Mouse (Mus musculus): ENCODE results near the gene Asna1. TPM values are rescaled to one million over a fixed set of nuclear protein-coding genes. Genes with fewer than 3 reads are reported as not detected.
A peak's percentile ranks its signal among the peaks of the same experiment; 100 is the strongest.

The Asna1 gene
- total RNA-seq (2015; ENCODE audit: low replicate concordance) (42.8 and 69.2 TPM in 2 replicates), total RNA-seq (2017; ENCODE audit: low replicate concordance) (19.0 and 29.3 TPM in 2 replicates)

DNA sequence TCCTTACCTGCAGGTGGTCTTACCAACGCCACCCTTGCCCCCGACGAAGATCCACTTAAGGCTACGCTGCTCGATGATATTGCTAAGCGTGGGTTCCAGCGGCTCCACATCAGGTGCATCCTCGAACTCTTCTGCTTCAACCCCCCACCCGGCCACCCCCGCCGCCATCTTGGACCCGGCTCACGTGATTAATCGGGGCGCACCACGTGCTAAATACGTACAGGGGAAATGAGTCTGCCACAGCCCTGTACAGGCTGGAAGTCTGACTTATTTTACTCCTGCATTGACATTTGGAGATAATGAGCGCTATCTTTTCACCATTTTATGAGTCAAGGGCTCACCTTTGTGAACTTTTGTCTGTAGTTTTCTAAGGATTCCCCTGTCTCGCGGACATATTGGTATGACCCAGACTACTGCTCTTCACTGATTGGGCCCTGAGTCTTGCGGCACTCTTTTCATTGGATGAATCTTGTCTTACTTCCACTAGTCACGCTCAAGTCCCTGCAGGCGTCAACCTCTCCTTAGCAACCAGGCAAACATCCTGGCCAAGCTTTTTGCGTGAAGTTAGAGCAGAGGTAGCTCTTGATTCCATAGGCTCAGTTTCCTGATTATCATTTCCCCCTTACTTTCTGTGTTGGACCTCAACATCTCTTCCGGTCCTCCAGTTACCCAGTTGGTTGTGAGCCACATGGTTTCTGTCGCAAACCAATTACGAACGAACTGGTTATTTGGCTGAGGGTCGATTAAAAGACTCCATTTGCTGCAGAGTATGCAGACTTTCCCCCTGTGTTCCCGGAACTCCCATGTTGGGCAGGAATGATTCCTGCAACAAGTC lies at the start of gene Asna1:
Asna1 (minus strand) TSS at position 184 of the 835 bp plus-strand sequence.
- ATAC-seq (replicated peaks; ENCODE audit: low FRiP score, poor library complexity, severe bottlenecking) = peak; percentile 85

DNA sequence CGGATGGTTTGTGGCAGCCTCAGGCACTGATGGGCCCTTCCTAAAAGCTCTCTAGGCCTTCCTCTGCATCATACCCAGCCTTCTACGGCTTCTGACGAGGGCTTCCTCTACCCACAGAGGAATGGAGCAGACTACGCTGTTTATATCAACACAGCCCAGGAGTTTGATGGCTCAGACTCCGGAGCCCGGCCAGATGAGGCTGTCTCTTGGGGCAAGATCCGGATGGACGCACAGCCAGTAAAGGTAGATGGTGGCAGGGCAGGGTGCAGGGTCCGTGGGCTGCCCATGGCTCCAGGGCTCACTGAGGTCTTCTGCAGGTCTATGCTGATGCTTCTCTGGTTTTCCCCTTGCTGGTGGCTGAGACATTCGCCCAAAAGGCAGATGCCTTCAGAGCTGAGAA lies 49.5 kb upstream of the Asna1 start:
- no peak for ATAC-seq (replicated peaks; ENCODE audit: low FRiP score, poor library complexity, severe bottlenecking)

DNA sequence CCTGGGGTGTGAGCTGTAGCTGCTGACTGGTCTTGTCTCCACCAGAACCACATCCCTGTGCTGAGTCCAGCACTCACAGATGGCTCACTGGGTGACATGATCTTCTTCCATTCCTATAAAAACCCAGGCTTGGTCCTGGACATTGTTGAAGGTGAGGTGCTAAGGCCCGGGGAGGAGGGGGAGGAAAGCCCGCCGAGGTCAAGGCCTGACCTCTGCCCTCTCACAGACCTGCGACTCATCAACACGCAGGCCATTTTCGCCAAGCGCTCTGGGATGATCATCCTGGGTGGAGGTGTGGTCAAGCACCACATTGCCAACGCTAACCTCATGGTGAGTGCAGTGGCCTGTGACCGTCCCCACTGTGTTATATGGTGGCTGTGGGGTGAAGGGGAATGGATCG lies 49.1 kb upstream of the Asna1 start:
- no peak for ATAC-seq (replicated peaks; ENCODE audit: low FRiP score, poor library complexity, severe bottlenecking)

DNA sequence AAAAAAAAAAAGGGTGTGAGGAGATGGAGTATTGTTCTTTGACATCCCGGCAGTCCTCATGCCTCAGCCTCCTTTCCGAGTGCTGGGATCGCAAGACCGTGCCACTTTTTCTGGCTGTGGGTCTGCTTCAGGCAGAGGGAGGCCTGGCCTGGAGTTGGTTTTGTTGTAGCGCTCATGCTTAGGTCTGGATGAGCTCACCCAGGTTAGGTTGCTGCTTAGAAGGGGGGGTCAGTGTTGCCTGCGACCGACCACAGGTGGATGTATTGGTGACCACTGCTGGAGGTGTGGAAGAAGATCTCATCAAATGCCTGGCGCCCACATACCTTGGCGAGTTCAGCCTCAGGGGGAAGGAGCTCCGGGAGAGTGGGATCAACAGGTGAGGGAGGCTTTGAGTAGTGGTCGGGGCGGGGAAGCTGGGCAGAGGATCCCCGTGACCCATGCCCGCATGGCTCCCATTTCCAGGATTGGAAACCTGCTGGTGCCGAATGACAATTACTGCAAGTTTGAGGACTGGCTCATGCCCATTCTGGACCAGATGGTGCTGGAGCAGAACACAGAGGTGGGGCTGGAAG lies 48.0 kb upstream of the Asna1 start:
- ATAC-seq (replicated peaks; ENCODE audit: low FRiP score, poor library complexity, severe bottlenecking) = no peak

DNA sequence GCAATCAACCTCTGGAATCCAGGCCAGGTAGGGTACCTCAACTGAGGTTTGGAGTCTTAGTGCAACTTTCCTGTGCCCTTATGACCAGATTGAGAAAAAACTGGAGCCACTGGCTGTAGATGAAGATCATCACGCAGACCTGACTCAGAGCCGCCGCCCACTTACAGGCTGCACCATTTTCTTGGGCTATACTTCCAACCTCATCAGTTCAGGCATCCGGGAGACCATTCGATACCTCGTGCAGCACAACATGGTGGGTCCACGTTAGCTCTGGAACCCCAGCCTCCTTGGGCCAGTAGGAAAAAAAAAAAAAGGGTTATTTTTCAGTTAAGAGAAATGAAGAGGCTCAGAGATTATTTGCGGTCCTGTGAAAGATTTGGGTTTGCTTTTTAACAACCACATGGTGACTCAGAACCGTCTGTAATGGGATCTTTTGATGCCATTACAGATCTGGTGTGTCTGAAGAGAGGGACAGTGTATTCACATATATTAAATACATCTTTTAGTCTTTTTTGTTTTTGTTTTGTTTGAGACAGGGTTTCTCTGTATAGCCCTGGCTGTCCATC lies 47.4 kb upstream of the Asna1 start:
- no peak for ATAC-seq (replicated peaks; ENCODE audit: low FRiP score, poor library complexity, severe bottlenecking)

GRCm38 (mm10) chr8:85071514-85072281 lies 46.6 kb upstream of the Asna1 start, which contains the start of gene Dhps:
TSS of gene Dhps (plus strand) at chr8:85071757.
- peak; percentile 80 for ATAC-seq (replicated peaks; ENCODE audit: low FRiP score, poor library complexity, severe bottlenecking)

DNA sequence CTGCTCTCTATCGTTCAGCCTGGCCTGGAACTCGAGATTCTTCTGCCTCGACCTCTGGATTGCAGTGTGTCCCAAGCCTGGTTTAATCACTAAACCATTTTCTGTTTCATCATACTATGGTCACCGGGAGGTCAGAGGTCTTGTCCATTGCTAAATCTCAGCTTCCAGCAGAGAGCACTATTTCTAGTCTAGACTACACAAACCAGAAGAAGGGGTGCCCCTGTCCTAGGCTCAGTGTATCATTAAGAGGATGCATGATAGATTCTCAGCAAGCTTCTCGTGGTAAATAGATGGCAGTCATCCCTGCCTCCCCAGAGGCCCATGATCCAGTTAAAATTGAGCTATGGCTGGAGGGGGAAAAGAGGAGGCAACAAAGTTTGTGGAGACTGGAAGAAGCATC lies 46.0 kb upstream of the Asna1 start:
- no peak for ATAC-seq (replicated peaks; ENCODE audit: low FRiP score, poor library complexity, severe bottlenecking)

DNA sequence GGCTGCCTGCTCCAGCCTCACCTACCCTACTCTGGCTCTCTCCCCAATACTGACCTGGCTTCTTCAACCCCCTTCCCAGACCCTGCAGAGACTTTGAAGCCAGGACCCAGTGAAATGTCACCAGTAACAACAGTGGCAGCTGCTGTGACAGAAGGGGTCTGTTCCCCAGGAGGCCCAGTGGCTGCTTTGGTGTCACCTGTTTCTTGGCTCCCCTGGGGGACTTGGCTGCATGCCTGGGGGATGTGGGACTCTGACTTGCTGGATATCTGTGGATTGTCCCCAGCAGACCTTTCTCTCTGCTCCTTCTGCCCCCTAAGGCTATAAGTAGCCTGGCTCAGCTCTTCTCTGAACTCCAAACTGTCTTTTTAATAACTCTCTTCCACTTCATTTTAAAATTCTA lies 42.9 kb upstream of the Asna1 start, which contains the start of gene Gm5741:
Gm5741 (minus strand) TSS at position 1 of the 400 bp plus-strand sequence.
- ATAC-seq (replicated peaks; ENCODE audit: low FRiP score, poor library complexity, severe bottlenecking) = no peak

DNA sequence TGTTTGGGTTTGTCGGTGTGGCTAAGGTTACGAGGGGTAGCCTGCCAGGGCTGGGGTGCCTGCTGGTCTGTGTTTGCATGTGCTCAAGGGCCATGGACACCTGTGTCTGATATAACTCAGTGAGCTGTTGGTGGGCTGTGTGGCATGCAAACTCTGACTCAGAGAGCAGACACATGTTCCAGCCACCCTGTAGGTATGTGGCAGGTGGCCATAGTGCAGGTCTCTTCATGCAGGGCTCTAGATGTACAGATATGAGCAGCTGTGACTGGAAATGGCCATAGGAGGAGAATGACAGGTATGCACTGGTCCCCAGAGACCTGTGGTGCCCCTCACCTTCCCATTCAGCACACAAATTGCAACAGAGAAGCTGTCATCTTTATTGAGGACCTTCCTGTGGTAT lies 42.1 kb upstream of the Asna1 start:
- no peak for ATAC-seq (replicated peaks; ENCODE audit: low FRiP score, poor library complexity, severe bottlenecking)

DNA sequence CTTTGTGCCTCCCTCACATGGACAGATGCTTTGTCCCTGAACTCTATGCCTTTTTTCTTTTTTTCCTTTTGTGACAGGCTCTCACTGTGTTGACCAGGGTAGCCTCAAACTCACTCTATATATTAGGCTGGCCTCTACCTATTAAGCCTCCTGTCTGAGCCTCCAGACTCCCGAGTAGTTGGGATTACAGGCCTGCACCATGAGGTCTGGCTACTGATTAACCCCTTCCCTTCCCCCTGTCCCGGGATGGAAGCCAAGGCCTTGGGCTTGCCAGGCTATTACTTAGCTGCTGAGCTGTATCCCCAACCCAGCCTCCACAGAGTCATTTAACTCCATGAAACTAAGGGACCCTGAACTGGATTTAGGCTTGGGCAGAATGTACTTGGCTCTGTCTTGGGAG lies 40.1 kb upstream of the Asna1 start:
- no peak for ATAC-seq (replicated peaks; ENCODE audit: low FRiP score, poor library complexity, severe bottlenecking)

- ATAC-seq (replicated peaks; ENCODE audit: low FRiP score, poor library complexity, severe bottlenecking) = no peak
Measured at GRCm38 (mm10) chr8:85062603-85063002, 37.5 kb upstream of the Asna1 start.

DNA sequence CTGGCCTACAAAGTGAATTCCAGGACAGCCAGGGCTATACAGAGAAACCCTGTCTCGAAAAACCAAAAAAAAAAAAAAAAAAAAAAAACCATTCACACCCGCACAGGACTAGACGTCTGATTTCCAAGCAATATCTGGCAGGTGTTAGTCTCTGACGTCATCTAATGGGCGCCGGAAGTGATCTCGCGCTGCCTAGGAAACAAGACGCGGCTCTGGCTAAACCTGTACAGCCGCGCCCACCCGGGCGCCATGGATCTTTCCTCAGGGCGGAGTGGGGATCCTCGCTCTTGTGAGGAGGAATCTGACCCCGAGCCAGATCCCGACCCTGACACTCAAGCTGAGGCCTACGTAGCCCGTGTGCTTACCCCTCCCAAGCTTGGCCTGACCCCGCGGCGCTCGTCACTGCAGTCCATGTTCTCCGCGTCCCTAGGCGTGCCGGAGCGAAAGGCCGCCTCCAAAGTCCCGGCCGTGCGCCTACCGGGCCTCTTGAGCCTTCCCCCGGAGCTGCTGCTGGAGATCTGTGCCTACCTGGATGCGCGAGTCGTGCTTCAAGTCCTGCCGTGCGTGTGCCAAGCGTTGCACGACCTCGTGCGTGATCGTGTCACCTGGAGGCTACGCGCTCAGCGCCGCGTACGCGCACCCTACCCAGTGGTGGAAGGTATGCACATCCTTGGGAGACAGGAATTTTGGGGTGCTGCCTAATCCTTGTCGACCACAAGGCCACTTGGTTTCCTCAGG lies 35.0 kb upstream of the Asna1 start, which contains the start of gene Fbxw9:
Fbxw9 (plus strand) TSS at position 177 of the 738 bp plus-strand sequence.
- peak; percentile 88 for ATAC-seq (replicated peaks; ENCODE audit: low FRiP score, poor library complexity, severe bottlenecking)

GRCm38 (mm10) chr8:85057367-85057766 lies 32.3 kb upstream of the Asna1 start:
- no peak for ATAC-seq (replicated peaks; ENCODE audit: low FRiP score, poor library complexity, severe bottlenecking)

GRCm38 (mm10) chr8:85043619-85044018 lies 18.5 kb upstream of the Asna1 start:
- ATAC-seq (replicated peaks; ENCODE audit: low FRiP score, poor library complexity, severe bottlenecking) = no peak

DNA sequence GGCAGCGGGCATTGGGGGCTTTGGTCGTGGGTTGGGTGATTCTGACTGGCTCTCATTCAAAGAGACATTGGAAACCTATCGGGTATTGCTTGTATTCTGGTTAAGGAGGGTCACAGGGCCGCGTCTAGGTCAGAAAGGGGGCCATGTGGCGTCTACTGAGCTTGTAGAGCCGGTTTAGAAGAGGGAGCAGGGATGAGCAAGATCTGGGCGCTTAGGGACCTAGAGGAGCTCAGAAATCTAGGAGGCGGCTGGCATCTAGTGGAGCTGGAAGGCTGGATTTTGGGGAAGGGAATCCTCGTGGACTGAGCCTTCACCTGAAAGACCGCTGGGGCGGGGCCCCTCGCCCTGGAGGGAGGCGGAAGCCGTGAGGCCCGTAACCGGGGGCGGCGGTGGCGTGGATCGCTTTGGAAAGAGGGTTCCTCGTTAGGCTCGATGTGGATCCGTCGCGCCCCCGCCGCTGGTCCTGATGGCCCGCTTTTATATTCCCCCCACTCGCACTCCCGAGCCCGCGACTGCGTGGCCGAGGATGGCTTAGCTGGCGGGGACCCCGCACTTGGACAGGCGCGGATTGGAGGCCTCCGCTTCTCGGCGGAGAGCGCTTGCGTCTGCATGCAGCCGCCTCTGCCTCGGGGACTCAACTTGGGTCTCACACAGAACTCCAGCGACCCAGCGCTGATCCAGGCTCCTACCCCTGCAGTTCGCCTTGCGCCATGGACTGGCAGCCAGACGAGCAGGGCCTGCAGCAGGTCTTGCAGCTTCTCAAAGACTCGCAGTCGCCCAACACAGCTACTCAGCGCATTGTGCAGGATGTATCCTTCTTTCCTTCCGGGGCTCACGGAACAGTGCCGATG lies 12.8 kb upstream of the Asna1 start:
- ATAC-seq (replicated peaks; ENCODE audit: low FRiP score, poor library complexity, severe bottlenecking) = peak; percentile 36

- peak; percentile 7; the same call in 1 of the 2 replicates for ATAC-seq (replicated peaks; ENCODE audit: low FRiP score, poor library complexity, severe bottlenecking)
Measured at GRCm38 (mm10) chr8:85037366-85037680, 12.2 kb upstream of the Asna1 start.

DNA sequence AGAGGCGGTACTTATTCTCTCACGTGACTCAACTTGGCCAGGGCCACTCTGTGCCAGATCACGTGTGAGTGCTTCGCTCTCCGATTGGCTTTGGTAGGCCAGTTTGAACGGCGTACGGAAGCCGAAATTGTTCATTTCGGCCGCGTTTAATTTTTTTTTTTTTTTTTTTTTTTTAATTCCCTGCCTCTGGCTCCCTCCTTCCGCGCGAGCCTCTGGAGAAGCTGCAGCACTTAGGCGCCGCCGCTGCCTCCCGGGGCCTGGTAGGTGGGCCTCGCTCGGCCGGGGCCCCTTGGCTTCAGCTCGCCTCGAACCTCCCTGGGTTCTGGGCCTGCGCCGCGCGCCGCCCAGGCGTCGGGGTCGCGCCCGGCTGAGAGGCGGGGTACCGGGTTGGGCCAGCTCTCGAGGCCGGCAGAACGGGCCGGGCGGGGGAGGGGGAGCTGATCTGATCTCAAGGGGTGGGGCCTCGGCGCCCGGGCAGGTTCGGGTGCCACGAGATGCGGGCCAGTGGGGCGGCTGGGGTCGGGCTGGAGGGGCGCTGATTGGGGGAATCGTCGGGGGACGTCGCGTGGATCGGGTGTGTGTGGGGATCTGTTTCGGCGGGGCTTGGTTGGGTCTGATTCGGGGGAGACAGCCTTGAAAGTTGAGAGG lies 11.8 kb upstream of the Asna1 start, which contains the start of gene Tnpo2:
Tnpo2 (plus strand) TSS at position 198 of the 648 bp plus-strand sequence.
- peak; percentile 89 for ATAC-seq (replicated peaks; ENCODE audit: low FRiP score, poor library complexity, severe bottlenecking)

DNA sequence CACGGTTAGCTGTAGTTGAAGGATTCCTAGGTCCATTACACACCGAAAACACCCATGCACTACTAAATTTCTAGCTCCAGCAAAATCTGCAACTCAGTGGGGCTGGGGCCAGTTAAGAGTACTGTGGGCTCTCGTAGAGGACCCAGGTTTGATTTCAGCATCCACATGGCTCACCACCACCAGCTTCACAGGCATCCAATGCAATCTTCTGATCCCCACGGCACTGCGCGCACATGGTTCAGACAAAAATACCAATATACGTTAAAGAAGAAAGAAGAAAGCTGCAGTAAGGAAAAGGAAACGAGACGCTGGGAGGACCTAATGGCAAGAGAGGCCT lies 11.3 kb upstream of the Asna1 start:
- peak; percentile 30 for ATAC-seq (replicated peaks; ENCODE audit: low FRiP score, poor library complexity, severe bottlenecking)

Measured in erythroid progenitor cell, adult 5-6 weeks (primary cell).